Mouse (Mus musculus) G1E-ER4 (cell line): ENCODE measurements around the gene Plekha5. TPM values are rescaled to one million over a fixed set of nuclear protein-coding genes. Genes with fewer than 3 reads are reported as not detected.

Experiments used
- GATA1 ChIP-seq: IDR thresholded peaks from one replicate; pipeline ENCODE4 v1.8.0; 2012; ENCODE audit warnings: low read length, inconsistent platforms
- polyA plus RNA-seq: library from polyadenylated mRNA; stranded (reverse); fragments of >175 nt; gene quantifications from 2 replicates; pipeline ENCODE4 v1.2.3, GENCODE M21; 2012

Gene Plekha5
- polyA plus RNA-seq, 1 experiment, result not detected

DNA sequence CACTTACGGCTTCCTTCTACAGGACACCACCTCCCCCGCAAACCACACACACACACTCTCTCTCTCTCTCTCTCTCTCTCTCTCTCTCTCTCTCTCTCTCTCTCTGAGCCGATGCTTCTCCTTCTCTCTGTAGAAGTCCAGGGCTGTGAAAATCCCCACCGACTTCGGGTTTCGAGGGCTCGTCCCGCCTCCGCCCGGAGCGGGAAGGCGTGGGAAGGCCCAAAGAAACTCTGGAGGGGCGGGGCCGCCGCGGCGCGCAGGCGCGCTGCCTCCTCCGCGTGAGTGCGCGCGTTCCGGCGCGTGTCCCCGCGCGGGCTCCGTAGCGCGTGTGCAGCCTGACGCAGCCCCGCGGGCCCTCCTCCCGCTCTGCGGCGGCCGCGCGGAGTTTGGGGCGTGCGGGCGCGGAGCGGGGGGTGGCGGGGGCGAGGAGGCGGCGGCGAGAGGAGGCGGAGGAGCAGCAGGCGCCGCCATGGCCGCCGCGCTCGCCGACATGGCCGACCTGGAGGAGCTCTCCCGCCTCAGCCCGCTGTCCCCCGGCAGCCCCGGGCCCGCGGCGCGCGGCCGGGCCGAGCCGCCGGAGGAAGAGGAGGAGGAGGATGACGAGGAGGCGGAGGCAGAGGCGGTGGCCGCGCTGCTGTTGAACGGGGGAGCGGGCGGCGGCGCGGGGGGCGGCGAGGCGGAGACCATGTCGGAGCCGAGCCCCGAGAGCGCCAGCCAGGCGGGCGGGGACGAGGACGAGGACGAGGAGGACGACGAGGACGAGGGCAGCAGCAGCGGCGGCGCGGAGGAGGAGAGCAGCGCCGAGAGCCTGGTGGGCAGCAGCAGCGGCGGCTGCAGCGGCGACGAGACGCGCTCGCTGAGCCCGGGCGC lies 199.6 kb downstream of the Plekha5 start:
- no peak for TF ChIP-seq GATA1

- TF ChIP-seq GATA1, result no peak
Measured at GRCm38 (mm10) chr6:140624096-140625051, 200.5 kb downstream of the Plekha5 start.

DNA sequence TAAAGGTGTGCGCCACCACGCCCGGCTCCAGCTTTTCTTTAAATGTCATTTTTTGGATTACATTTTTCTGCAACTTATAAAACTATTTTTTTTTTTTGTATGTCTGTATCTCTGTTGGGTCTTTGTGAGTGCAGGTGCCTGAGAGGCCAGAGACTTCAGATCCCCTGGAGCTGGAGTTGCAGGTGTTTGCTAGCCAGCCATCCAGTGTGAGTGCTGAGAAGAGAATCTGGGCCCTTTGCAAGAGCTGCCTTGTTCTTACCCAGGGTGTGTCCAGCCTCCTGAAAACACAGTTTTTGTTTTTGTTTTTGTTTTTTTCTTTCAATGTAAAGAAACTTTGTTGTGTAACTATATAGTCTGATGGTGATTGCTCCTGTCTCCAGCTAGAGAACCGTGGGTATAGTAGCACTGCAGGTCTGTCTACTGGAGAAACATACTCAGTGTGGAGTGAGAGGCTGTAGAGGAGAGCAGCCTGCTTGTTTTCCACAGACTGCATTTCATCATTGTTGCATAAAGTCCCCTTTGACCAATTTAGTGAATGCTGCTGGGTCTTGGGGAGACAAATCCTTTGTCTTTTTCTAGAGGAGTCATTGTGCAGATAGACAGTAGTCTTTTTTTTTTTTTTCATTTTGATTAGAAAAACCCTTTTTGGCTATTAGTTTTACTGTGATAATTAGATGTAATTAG lies 205.5 kb downstream of the Plekha5 start:
- TF ChIP-seq GATA1, result no peak

DNA sequence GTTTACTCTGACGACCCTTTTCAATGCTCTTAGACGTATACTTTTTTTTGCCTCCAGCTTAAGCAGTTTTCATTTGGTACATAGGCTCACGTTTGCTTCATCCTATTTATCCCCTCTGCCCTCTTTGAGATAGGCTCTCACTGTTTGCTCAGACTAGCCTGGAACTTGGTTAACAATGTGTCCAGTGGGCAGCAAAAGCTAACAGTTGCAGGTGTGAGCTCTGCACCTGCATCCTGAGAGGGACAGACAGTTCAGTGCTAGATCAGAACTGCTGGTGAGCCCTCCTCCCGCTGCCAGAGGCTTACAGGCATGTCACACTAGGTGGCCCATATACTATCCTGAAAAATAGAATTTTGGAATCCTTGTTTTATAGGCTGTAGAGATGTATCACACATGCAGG lies 206.5 kb downstream of the Plekha5 start:
- no peak for TF ChIP-seq GATA1

DNA sequence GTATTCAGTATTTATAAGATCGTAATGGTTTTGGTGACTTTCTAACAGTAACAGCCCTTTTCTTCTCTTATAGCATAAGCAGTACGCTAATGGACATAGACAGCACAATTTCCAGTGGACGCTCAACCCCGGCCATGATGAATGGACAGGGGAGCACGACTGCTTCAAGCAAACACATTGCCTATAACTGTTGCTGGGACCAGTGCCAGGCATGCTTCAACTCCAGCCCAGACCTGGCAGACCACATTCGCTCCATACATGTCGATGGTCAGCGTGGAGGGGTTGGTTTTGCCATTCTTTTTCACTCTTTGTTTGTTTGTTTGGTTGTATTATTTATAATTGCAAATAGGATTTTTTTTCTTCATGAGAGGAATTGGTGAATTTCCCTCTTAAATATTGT lies 209.8 kb downstream of the Plekha5 start:
- TF ChIP-seq GATA1, result no peak

DNA sequence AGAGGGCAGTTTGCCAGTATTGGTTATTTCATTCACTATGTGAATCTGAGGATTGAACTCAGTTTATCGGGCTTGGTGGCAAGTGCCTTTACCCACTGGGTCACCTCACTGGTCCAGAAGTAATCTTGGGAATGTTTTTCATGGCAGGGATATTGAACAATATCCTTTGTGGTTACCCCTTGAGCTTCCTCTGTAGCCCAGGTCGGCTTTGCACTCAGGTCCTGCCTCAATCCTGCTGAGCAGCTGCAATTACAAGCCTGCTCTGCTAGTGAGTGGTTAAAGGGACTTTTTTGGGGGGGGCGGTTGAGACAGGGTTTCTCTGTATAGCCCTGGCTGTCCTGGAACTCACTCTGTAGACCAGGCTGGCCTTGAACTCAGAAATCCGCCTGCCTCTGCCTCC lies 212.4 kb downstream of the Plekha5 start:
- no peak for TF ChIP-seq GATA1

GRCm38 (mm10) chr6:140642010-140642409 lies 218.2 kb downstream of the Plekha5 start:
- no peak for TF ChIP-seq GATA1

- TF ChIP-seq GATA1, result no peak
Measured at GRCm38 (mm10) chr6:140642655-140643054, 218.8 kb downstream of the Plekha5 start.

- no peak for TF ChIP-seq GATA1
Measured at GRCm38 (mm10) chr6:140645931-140646330, 222.1 kb downstream of the Plekha5 start.

Other genes with a start within 250 kb of the Plekha5 start
- gene Aebp2, start 198.6 kb downstream of the Plekha5 start, polyA plus RNA-seq, result 36.7 and 47.9 TPM in 2 replicates